Comparison of ENCODE assay signal across 24 mouse cellular contexts in the genomic region with DNA sequence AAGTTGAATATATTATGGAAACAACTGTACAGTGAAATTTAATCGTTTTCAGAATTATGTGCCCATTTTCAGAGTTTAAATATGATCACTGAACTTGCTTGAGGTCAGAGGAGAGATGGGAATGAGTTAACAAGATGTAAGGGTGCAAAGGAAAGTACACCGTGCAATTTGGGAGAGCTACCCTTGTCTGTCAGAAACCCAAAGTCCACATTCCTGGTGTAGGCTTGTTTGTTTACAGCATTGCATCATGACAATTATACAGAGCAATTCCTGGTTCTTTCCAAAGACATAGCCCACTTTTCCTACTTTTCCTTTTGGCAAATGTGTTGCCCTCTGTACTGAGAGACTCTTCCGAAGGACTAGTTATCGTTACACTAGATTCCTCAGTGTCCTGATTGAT.
DNase-seq lines count a peak whose midpoint lies in the region; ATAC-seq and TF ChIP-seq lines count a peak whose summit lies in the region.
"Had no signal": no experiment of that assay in that cellular context is flagged by ENCODE, and none has a peak within 500 bp of the region (broad histone marks: within the 10 kb centered on the region; RNA-seq: fewer than 3 reads in every experiment).

No protein-coding gene starts in this region.

- no peak overlapping the region for H3K27ac ChIP-seq in kidney, adult 2 months (ENCODE audit: insufficient read depth, low read depth, low read length)
- H3K27ac ChIP-seq in kidney, embryonic 14.5 days (ENCODE audit: low read depth, low read length), result no peak overlapping the region
- no peak overlapping the region for H3K27ac ChIP-seq in liver, adult 2 months (replicated peaks; ENCODE audit: insufficient read depth, low read depth, low read length)
- H3K27ac ChIP-seq in liver, embryonic 12.5 days, result no peak overlapping the region
- H3K27ac ChIP-seq in liver, postnatal 0 days (ENCODE audit: low read depth), result no peak overlapping the region
- H3K27ac ChIP-seq: embryonic facial prominence, embryonic 10.5 days; embryonic facial prominence, embryonic 12.5 days; forebrain, embryonic 13.5 days; forebrain, embryonic 15.5 days had no signal

- H3K36me3 ChIP-seq in kidney, adult 2 months (ENCODE audit: control insufficient read depth, insufficient read depth, low read length), result no peaks in the 10 kb centered on the region
- H3K36me3 ChIP-seq in kidney, embryonic 14.5 days (ENCODE audit: control insufficient read depth, insufficient read depth, low read length), result no peaks in the 10 kb centered on the region
- H3K36me3 ChIP-seq in liver, adult 2 months (ENCODE audit: control insufficient read depth, insufficient read depth, low read length), result no peaks in the 10 kb centered on the region
- H3K36me3 ChIP-seq in liver, embryonic 12.5 days, result no peaks in the 10 kb centered on the region
- H3K36me3 ChIP-seq in liver, postnatal 0 days (replicated peaks; ENCODE audit: insufficient read depth, low read length), result no peaks in the 10 kb centered on the region
- H3K36me3 ChIP-seq: embryonic facial prominence, embryonic 10.5 days; embryonic facial prominence, embryonic 12.5 days; forebrain, embryonic 15.5 days; G1E had no signal

- H3K4me3 ChIP-seq in kidney, adult 2 months (ENCODE audit: insufficient read depth, low read depth, low read length), result no peak overlapping the region
- no peak overlapping the region for H3K4me3 ChIP-seq in kidney, embryonic 14.5 days (ENCODE audit: low read length)
- no peak overlapping the region for H3K4me3 ChIP-seq in liver, adult 2 months (ENCODE audit: insufficient read depth, low read depth, low read length)
- no peak overlapping the region for H3K4me3 ChIP-seq in liver, embryonic 12.5 days
- no peak overlapping the region for H3K4me3 ChIP-seq in liver, postnatal 0 days (ENCODE audit: low read depth, low read length)
- H3K4me3 ChIP-seq: embryonic facial prominence, embryonic 10.5 days; embryonic facial prominence, embryonic 12.5 days; forebrain, embryonic 13.5 days; forebrain, embryonic 15.5 days had no signal

- H3K79me2 ChIP-seq in liver, adult 2 months (ENCODE audit: control insufficient read depth, insufficient read depth, low read length), result no peaks in the 10 kb centered on the region

- TF ChIP-seq CTCF in kidney, adult 2 months (conservative IDR thresholded peaks at IDR 0.05; ENCODE audit: insufficient read depth, insufficient read length, low read depth, low read length), result no peak
- TF ChIP-seq CTCF in liver, adult 2 months (IDR thresholded peaks at IDR 0.05; ENCODE audit: low read depth, low read length), result no peak
- TF ChIP-seq CTCF in liver, postnatal 0 days (IDR thresholded peaks at IDR 0.05; ENCODE audit: low read depth), result no peak

- ATAC-seq in kidney, embryonic 14.5 days (ENCODE audit: low FRiP score, low TSS enrichment), result no peak
- no peak for ATAC-seq in liver, embryonic 12.5 days
- ATAC-seq in liver, postnatal 0 days, result peak; percentile 88
- ATAC-seq: activated CD4-positive, CD25-positive, alpha-beta regulatory T cell, adult 4 months; CD4-positive, CD25-positive, alpha-beta regulatory T cell, adult 4 months; forebrain, embryonic 13.5 days; forebrain, embryonic 15.5 days; Patski had no signal

- TF ChIP-seq EP300 in liver, postnatal 0 days (IDR thresholded peaks at IDR 0.05; ENCODE audit: low read depth), result no peak

- no peak overlapping the region for H3K9ac ChIP-seq in kidney, embryonic 14.5 days (ENCODE audit: low read depth, low read length)
- H3K9ac ChIP-seq in liver, adult 2 months (ENCODE audit: low read depth, low read length), result no peak overlapping the region
- no peak overlapping the region for H3K9ac ChIP-seq in liver, embryonic 12.5 days
- no peak overlapping the region for H3K9ac ChIP-seq in liver, postnatal 0 days (replicated peaks)
- H3K9ac ChIP-seq: embryonic facial prominence, embryonic 12.5 days; forebrain, embryonic 13.5 days; forebrain, embryonic 15.5 days had no signal

- DNase-seq in kidney, adult 2 months, result peak; percentile 15
- DNase-seq in liver, adult 2 months (ENCODE audit: extremely low read depth, low read depth, low spot score), result peak; percentile 95
- no peak for DNase-seq in liver, postnatal 0 days
- no peak for DNase-seq in liver
- DNase-seq: adrenal gland, adult 8-10 months; adrenal gland, postnatal 14 days; adrenal gland, postnatal 36 days; B cell, adult 2 months; cerebellum, adult 11-12 months; cerebellum, adult 2 months; cerebellum, adult 9-10 months; cerebellum, postnatal 10 days; cerebellum, postnatal 25 days had no signal

- no peaks in the 10 kb centered on the region for H3K9me3 ChIP-seq in kidney, embryonic 14.5 days (ENCODE audit: control insufficient read depth, low read length)
- no peaks in the 10 kb centered on the region for H3K9me3 ChIP-seq in liver, embryonic 12.5 days (replicated peaks)
- no peaks in the 10 kb centered on the region for H3K9me3 ChIP-seq in liver, postnatal 0 days (ENCODE audit: low read length)
- H3K9me3 ChIP-seq: embryonic facial prominence, embryonic 10.5 days; embryonic facial prominence, embryonic 12.5 days; forebrain, embryonic 13.5 days; forebrain, embryonic 15.5 days had no signal

- H3K4me2 ChIP-seq in kidney, embryonic 14.5 days (replicated peaks; ENCODE audit: low read depth, low read length), result no peak overlapping the region
- no peak overlapping the region for H3K4me2 ChIP-seq in liver, embryonic 12.5 days
- no peak overlapping the region for H3K4me2 ChIP-seq in liver, postnatal 0 days (ENCODE audit: low read depth, low read length)
- H3K4me2 ChIP-seq: embryonic facial prominence, embryonic 12.5 days; forebrain, embryonic 13.5 days; forebrain, embryonic 15.5 days had no signal

- no peak for TF ChIP-seq POLR2A in kidney, adult 2 months (IDR thresholded peaks at IDR 0.05; ENCODE audit: low read depth, low read length)
- TF ChIP-seq POLR2A in liver, adult 2 months (IDR thresholded peaks at IDR 0.05; ENCODE audit: extremely low read depth, insufficient read depth, low read length), result no peak

- 78% methylated on average over 4 of the region's 4 CpGs for WGBS in kidney, adult 2 months
- 93% methylated on average over 4 of the region's 4 CpGs for WGBS in kidney, embryonic 14.5 days
- WGBS in liver, adult 2 months, result 23% methylated on average over 4 of the region's 4 CpGs
- WGBS in liver, embryonic 12.5 days (ENCODE audit: insufficient replicate concordance), result 70% methylated on average over 4 of the region's 4 CpGs
- WGBS in liver, postnatal 0 days (ENCODE audit: insufficient replicate concordance), result 60% methylated on average over 4 of the region's 4 CpGs

- no peaks in the 10 kb centered on the region for H3K27me3 ChIP-seq in kidney, adult 2 months (replicated peaks; ENCODE audit: control insufficient read depth, insufficient read depth, low read length)
- no peaks in the 10 kb centered on the region for H3K27me3 ChIP-seq in kidney, embryonic 14.5 days (ENCODE audit: control insufficient read depth, insufficient read depth, low read length)
- no peaks in the 10 kb centered on the region for H3K27me3 ChIP-seq in liver, adult 2 months (ENCODE audit: control insufficient read depth, insufficient read depth, low read length)
- H3K27me3 ChIP-seq in liver, embryonic 12.5 days (replicated peaks), result no peaks in the 10 kb centered on the region
- no peaks in the 10 kb centered on the region for H3K27me3 ChIP-seq in liver, postnatal 0 days (ENCODE audit: insufficient read depth, low read length)
- H3K27me3 ChIP-seq: CH12.LX; embryonic facial prominence, embryonic 12.5 days; forebrain, embryonic 13.5 days; forebrain, embryonic 15.5 days; Patski had no signal

- no peaks in the 10 kb centered on the region; the same call in 1 of the 2 replicates for H3K4me1 ChIP-seq in kidney, adult 2 months (ENCODE audit: control insufficient read depth, insufficient read depth, low read length)
- H3K4me1 ChIP-seq in kidney, embryonic 14.5 days (ENCODE audit: control insufficient read depth, insufficient read depth, low read length), result no peaks in the 10 kb centered on the region
- peaks cover 15% of the 10 kb centered on the region; the same call in 1 of the 2 replicates for H3K4me1 ChIP-seq in liver, adult 2 months (ENCODE audit: control insufficient read depth, insufficient read depth, low read length)
- no peaks in the 10 kb centered on the region for H3K4me1 ChIP-seq in liver, embryonic 12.5 days
- H3K4me1 ChIP-seq in liver, postnatal 0 days (ENCODE audit: insufficient read depth), result no peaks in the 10 kb centered on the region
- H3K4me1 ChIP-seq: embryonic facial prominence, embryonic 10.5 days; embryonic facial prominence, embryonic 12.5 days; forebrain, embryonic 13.5 days; forebrain, embryonic 15.5 days had no signal

Comparison
In these comparisons a context has a peak if more than half of its experiments do, and no peak if none do; other contexts are left out.
1. DNase-seq: peak in kidney, adult 2 months (single experiment) and liver, adult 2 months (single experiment); none in liver, postnatal 0 days (single experiment) and liver (single experiment).